Mouse (Mus musculus) cerebellum, postnatal 36 days (tissue): ENCODE data around the gene Ptov1.

ENCODE experiments used
- DNase-seq, 2 experiments: peaks; one replicate each; pipeline ENCODE4 v3.0.0; 2021 to 2022; ENCODE audit warnings: mixed read lengths in 2 of 2

The Ptov1 gene

GRCm38 (mm10) chr7:44869697-44870528 is at the start of gene Ptov1:
Gene Ptov1 (minus strand): TSS chr7:44869788.
- DNase-seq = peak; percentile 92 to 93

GRCm38 (mm10) chr7:44919127-44919526 is 49.5 kb upstream of the Ptov1 start:
- peak in 1 of 2 experiments; percentile 3 for DNase-seq

DNA sequence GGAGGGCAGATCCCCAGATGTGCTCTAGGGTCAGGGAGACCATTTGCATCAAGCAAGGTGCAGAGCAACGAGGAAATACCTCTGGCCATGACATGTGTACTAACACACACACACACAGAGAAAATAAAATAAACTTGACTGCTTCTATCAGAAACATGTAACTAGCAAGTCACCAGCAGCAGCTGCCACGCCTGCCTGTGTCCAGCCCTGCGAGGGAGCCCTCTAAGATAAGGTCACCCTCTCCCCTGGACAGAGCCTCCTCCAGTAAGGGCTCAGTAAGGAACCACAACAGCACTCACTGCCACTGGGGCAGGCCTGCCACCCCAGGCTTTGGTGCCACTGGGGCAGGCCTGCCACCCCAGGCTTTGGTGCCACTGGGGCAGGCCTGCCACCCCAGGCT is 48.6 kb upstream of the Ptov1 start:
- DNase-seq = no peak

GRCm38 (mm10) chr7:44916881-44917280 is 47.3 kb upstream of the Ptov1 start:
- peak in 1 of 2 experiments; percentile 4 for DNase-seq

DNA sequence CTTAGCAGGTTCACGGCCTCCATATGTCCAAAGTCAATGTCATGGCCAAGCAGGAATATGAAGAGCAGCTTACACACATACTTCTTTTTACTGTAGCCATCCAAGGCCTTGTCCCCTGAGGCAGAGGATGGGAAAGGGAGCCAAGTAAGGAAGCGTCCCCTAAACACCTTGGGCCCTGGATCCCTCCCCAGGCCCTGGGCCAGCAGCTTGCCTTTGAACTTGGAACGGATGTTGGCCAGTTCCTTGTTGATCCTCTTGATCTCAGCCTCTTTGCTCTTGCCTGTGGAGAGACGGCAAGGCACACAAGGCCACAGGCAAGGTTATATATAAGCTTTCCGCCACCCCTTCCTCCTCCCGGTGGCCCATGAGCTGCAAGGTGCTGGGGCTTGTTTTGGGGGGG is 46.6 kb upstream of the Ptov1 start:
- DNase-seq = peak in 1 of 2 experiments; percentile 2

DNA sequence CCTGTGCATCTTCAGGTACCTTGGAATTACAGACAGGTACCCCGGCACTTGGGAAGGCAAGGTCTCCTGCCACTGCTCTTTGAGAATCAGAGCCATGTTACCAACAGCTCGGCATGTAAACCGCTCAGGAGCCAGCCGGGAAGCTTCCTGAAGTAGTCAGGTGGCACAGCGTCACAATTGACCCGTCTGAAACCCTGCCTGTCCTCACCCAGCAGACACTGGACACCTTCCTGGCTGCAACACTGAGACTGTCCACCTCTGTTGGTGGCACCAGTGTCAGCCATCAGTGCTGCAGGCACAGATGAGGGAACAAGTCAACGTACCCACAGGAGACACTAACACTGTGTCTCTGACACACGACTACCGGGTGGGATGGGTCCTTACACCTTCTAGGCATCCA is 45.7 kb upstream of the Ptov1 start:
- no peak for DNase-seq

DNA sequence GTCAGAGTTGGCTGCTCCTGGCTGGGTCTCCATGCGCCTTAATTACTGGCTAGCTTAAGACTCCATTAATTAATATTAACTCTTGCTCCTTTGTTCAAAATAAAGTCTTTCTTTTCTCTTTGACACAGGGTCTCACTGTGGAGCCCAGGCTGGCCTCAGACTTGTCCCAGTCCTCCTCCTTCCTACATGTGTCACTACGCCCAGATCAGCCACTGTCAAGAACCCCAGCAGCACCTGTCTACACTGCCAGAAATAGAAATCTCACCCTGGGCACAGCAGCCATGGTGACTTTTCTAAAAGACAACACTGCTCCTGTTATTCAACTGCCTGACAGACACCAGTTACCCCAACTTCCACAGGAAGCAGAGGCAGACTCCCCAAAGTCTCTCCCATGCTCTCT is 44.8 kb upstream of the Ptov1 start:
- DNase-seq = no peak

GRCm38 (mm10) chr7:44908706-44909476 is 39.3 kb upstream of the Ptov1 start:
- DNase-seq = peak; percentile 34 to 37

- no peak for DNase-seq
These were observed 35.8 kb upstream of the Ptov1 start for GRCm38 (mm10) chr7:44905430-44905829.

GRCm38 (mm10) chr7:44901230-44901722 is 31.7 kb upstream of the Ptov1 start:
- no peak for DNase-seq

GRCm38 (mm10) chr7:44900632-44901031 is 31.0 kb upstream of the Ptov1 start:
- DNase-seq = no peak

GRCm38 (mm10) chr7:44898607-44899006 is 29.0 kb upstream of the Ptov1 start:
- peak; percentile 27 to 53 for DNase-seq

DNA sequence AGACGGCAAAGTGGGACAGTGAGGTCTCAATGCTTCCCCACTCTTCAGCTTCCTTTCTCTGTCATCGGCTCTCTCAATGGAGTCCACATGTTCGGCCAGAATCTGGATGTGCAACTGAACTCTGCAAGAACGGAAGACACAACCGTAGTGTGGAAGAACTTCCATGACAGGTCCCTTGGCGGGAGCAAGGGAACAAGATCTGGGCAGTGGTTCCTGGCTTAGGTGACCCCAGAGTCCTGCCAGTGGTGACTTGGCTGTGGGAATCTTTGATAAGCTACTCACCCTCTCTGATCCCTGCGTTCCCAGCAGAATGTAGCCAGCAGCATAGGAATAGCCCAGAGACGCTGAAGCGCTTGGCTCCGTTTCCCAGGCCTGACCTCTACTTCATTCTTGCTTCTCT is 26.9 kb upstream of the Ptov1 start:
- no peak for DNase-seq

DNA sequence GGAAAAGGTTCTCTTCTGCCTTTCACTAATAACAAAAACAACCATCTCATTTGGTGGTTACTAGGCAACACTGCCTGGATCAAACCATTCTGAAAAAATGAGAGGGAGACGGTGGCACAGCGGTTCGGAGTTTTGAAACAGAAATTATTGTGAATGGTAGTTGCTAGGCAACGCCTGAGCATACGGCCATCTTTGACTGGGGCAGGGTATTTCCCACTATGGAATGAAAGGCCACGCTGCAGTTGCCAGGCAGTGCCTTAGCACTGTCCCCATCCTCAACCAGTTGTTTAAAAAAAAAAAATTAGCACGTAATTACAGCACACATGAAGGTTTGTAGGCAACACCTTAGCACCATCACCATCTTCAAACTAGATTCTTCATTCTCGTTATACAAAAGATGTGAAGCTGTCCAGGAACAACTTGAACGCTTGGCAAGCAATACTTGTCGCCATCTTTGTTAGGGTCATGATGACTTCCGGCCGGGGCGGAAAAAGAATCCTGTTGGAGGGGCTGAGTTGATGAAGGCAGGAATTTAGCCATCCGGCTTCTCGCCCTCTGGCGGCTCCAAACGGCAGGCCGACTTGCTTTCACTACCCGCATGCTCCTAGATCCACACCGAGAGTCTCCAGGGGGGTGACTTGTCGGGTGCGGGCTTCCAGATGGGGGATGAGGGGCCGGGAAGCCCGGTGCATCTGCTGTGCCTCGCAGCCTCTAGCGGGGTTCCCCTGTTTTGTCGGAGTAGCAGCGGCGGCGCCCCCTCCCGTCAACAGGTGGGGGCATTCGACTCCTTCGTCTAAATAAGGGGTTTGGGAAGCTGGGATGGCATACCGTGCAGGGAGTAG is 26.2 kb upstream of the Ptov1 start, which contains the start of gene Fuz:
TSS of gene Fuz (plus strand) at position 487 of the 842 bp plus-strand sequence.
- peak; percentile 90 for DNase-seq

DNA sequence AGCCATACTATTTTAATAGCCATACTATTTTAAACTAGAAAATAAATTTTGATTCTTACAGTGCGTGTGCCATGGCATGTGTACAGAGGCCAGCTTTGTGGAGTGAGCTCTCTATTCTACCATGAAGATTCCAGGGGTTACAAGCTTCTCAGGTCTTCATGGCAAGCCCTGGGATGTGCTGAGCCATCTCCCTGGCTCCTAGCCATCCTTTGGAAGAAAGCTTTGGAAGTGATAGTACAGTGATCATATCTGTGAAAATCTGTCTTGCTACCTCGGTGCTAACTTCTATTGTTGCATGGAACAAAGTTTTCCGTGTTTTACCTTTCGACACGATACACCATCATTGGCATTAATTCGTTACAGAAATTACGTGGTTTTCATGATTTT is 25.6 kb upstream of the Ptov1 start:
- DNase-seq = no peak

DNA sequence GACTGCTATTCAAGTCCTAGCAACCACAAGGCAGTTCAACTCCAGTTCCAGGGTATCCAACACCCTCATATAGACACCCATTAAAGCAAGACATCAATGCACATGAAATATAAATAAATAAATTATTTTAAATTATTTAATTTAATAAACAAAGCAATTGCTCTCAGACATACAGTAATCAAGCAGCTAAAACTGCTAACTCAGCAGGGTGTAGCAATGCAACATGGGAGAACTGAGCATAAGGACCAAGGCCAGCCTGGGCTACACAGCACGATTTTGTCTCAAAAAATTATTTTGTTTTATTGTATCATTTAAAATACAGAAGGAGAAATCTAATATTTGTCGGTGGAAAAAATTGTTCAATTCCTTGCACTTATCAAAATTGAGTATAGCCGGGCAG is 24.6 kb upstream of the Ptov1 start:
- DNase-seq = no peak

- no peak for DNase-seq
These were observed 23.6 kb upstream of the Ptov1 start for GRCm38 (mm10) chr7:44893197-44893596.

- DNase-seq = peak; percentile 89 to 90
These were observed 22.8 kb upstream of the Ptov1 start, which contains the start of gene Med25 for GRCm38 (mm10) chr7:44892276-44892921. Gene Med25 (minus strand): TSS chr7:44892712.

DNA sequence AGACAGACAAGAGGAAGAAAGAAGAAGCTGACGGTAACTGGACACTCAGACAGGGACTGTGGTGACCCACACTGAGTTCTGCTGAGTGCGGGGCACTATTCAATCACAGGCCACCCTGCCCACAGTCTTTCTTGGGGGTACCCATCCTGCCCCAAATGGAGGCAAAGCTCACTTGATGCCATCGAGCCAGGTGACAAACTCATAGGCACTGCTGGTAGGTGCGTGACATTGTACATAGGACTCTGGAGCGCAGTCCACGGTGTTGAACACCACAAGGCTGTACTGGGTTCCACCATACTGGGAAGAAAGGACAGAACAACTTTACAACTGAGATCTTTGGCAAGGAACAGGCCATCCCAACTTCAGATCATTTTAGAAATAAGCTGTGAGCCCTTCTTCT is 22.0 kb upstream of the Ptov1 start:
- DNase-seq = no peak

GRCm38 (mm10) chr7:44890737-44891136 is 21.1 kb upstream of the Ptov1 start:
- DNase-seq = peak in 1 of 2 experiments; percentile 35

DNA sequence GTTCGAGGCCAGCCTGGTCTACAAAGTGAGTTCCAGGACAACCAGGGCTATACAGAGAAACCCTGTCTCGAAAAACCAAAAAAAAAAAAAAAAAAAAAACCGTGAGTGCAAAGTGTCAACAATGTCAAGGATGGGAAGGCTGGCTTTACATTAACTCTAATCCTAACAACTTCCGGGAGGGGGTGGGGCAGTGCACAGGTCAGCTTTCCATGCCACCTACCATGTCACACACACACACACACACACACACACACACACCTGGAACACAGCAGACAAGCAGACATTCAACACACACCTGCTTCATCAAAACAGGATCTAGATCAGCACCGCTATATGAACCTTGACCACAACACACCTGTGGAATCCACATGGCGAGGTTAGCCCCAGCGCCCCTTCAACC is 20.6 kb upstream of the Ptov1 start:
- no peak for DNase-seq
